Mouse (Mus musculus) activated CD4-positive, CD25-positive, alpha-beta regulatory T cell, adult 4 months (primary cell): ENCODE measurements around the gene Frs2. TPM values are rescaled to one million over a fixed set of nuclear protein-coding genes. Genes with fewer than 3 reads are reported as not detected.
"Not testable (repeated sequence)": the region's sequence is repeated elsewhere in the genome, so short reads cannot be mapped to it uniquely, and the experiment has no call there.

ENCODE experiments used
- ATAC-seq: one replicate; pipeline ENCODE4 v1.8.0; 2017
- polyA plus RNA-seq, 2 experiments: library from polyadenylated mRNA; unstranded; fragments of 100-300 nt; shearing (Covaris generic); gene quantifications; one replicate each; pipeline ENCODE4 v1.2.1; 2017

Gene Frs2
- polyA plus RNA-seq, 2 experiments from 2014 or later = 9.9 to 10.1 TPM

DNA sequence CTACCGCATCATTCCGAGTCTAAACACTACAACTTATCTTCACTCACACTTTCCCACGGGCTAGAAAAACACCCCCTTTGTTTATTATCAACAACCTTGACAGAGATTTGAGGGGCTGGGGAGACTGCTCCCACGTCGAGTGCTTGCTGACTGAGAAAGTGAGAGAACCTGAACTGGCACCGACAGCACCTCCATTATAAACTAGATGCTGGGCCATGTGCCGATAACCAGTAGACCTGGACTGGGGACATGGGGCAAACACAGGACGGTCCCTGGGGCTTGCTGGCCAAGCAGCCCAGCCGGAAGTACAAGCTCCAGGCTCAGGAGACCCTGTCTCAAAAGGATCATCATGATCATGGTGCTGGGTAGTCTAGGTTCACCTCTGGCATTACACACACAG, 1.9 kb downstream of the Frs2 start:
- no peak for ATAC-seq

DNA sequence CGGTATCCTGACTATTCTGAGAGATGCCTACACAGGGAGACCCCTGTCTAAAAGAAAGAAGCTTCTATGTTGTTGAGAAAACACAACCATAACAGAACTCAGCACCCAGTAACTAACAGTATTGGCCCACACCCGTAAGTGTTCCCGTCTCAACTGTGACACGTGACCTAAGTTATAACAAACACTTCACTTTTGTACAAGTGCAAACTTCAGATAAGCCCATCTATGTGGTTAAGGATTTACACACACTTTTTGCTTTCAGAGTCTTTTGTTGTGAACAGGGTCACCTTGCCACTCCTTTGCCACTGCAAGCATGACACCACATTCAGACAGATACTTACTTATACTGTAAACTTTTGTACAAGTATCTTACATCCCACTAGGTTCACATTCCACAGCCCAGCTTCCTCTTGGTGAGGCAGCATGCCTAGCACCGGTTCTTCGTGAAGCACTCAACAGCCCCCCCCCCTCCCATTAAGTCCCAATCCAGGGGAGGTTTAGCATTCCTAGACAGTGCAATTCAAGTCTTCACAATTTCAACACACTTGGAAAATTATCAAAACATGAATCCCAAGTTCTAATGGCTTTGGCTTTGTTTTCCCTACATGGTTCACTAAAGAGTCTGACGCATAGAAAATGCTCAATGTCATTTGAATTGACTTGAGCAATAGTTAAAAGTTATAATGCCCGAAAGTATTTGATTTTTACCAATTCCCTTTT, 2.6 kb downstream of the Frs2 start:
- no peak for ATAC-seq

DNA sequence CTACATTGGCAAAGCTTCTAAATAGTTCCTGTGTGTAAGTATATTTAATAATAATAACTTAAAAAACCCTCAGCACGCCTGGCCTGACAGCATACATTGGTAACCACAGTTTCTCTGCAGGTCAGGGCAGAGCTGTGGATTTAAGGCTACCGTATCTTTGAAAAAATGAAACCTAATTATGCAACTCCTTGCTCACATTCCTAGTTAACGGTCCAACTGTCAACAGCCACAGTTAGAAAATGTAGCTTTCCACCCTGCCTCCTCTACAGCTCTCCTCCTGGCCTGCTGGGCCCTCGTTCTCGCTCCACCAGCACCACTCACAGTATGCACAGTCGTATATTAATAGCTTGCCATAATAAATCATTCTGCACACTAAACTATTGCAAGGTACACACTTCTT, 3.7 kb downstream of the Frs2 start:
- ATAC-seq = no peak

DNA sequence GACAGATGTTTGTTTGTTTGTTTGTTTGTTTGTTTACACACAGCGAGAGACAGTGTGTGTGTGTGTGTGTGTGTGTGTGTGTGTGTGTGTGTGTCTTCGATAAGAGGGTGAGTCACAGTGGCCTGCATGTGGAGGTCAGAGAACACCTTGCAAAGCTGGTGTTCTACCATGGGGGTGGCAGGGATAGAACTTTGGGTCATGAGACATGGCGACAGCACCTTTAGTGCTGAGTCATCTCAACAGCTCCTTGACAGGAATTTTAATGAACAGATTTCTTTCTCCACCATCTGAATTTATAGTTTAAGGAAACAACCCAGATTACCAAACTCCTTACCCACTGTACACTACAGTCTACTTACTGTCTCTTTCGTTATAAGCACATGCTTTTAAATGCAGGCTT, 4.3 kb downstream of the Frs2 start:
- no peak for ATAC-seq

- ATAC-seq = no peak
Measured at GRCm38 (mm10) chr10:117143311-117143710, 5.0 kb downstream of the Frs2 start.

- peak; percentile 27 for ATAC-seq
Measured at GRCm38 (mm10) chr10:117141939-117142552, 6.3 kb downstream of the Frs2 start.

GRCm38 (mm10) chr10:117131506-117131905, 16.8 kb downstream of the Frs2 start:
- not testable (repeated sequence) for ATAC-seq

- no peak for ATAC-seq
Measured at GRCm38 (mm10) chr10:117130037-117130436, 18.3 kb downstream of the Frs2 start.

GRCm38 (mm10) chr10:117128693-117129092, 19.6 kb downstream of the Frs2 start:
- ATAC-seq = no peak

GRCm38 (mm10) chr10:117127480-117127879, 20.9 kb downstream of the Frs2 start:
- peak; percentile 78 for ATAC-seq

DNA sequence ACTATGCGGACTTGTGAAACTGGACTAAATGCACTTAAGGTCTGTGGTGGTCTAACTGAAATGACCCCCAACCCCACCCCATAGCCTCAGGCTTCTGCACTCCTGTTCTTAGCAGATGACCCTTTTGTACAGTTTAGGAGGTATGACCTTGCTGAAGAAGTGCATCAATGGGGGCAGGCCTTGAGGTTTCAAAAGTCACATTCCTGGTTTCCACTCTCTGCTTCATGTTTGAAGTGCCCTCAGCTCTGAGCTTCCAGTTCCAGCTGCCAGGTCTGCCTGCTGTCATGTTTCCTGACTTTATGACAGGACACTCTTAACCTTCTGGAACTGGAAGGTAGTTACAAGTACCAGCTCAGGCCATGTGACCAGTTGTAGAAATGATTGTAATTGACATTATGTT, 21.6 kb downstream of the Frs2 start:
- ATAC-seq = no peak

DNA sequence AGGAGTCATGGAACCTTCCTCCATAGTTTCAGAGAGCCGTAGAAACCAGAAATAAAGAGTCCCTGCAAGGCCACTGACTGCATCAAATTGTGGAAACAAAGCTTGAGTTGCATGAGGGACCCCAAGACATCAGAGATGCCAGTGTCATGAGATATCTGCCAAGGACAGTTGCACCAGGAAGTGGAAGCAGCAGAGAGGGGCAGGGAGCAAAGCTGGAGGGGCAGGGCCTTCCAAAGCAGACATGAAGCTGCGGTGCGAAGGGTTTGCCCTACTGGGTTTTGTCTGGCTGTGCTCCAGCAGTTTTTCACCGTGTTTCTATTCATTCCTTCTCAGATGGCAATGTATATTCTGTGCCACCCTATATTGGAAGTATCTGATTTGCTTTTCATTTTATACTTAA, 22.1 kb downstream of the Frs2 start:
- no peak for ATAC-seq

- no peak for ATAC-seq
Measured at GRCm38 (mm10) chr10:117121448-117121847, 26.9 kb downstream of the Frs2 start.

- no peak for ATAC-seq
Measured at GRCm38 (mm10) chr10:117120051-117120666, 28.2 kb downstream of the Frs2 start.

DNA sequence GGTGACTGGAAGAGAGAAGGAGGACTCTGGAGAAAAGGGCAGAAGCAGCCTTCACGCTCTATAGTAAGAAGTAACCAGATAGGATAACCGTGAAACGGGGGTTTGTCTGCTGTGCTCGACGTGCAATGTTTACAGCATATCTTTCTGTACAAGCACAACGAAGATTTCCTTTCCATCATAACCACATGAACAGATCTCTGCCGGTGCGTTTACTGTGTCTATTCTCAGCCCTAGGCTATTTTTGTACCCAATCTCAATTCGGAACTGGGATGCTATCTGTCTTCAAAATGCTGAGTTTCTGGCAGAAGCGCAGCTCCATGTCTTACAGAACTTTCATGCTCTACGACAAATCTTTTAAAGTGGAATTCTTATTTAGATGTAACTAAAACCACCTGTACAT, 28.8 kb downstream of the Frs2 start:
- ATAC-seq = peak; percentile 30

DNA sequence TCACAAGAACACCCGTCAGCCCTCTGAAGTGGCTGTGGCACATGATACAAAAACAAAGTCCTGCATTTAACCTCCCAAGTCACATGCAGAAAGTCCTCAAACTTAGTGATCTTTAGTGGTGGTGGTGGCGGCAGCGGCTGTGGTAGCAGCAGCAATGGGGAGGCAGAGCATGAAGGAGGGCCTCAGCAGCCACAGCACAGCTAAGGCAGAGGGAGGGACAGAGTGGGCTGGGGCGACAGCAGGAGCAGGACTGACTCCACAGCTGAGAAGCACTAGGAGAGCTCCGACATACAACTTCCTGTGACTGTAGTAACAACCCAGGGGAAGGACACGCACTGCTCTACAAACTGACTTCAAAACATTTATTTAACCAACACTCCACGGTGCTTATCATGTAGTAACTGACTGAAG, 29.9 kb downstream of the Frs2 start:
- peak; percentile 74 for ATAC-seq

DNA sequence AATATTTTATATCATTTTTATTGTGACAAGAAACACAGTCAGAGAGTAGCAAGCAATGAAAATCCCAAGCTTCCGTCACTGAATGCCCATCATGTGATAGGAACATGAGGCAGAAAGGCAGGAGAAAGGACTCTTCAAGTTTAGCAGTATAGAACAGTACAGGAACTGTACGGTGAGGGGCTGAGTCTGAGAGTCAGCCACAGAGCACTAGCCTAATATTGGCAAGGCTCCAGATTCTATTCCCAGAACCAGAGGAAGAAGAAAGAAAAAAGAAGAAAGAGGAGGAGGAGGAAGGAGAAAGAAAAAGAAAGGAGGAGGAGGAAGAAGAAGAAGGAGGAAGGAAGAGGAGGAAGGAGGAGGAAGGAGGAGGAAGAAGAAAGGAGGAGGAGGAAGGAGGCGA, 32.7 kb downstream of the Frs2 start:
- no peak for ATAC-seq

DNA sequence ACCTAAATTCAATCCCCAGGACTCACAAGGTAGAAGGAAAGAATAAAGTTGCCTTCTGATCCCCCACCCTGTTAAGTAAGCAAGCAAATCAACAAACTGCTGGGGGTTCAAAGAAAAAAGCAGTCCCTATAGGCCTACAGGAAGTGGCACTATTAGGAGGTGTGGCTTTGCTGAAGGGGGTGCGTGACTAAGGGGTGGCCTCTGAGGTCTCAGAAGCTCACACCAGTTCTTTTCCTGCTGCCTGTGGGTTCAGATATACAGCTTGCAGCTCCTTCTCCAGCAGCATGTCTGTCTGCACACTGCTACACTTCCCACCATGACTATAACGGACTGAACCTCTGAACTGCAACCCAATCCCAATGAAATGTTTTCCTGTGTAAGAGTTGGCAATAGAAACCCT, 35.8 kb downstream of the Frs2 start:
- ATAC-seq = peak; percentile 94

DNA sequence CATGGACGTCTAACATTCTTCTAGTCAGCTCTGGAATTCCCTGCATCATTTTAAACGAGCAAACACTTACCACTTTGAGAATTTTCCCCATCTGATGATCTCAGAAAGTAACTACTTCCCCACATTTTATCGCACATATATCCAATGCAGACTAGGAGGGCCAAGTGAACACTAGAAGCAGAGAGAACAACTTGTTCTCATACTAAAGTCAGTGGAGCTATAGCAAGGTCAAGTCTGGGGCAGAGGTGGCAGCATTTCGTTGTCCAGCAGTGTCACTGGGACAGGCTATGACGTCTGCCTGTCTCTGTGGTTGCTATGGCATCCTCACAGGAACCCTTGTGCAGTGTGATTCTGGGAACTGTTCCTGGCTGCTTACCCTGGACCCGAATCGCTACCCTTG, 36.9 kb downstream of the Frs2 start:
- peak; percentile 7 for ATAC-seq

DNA sequence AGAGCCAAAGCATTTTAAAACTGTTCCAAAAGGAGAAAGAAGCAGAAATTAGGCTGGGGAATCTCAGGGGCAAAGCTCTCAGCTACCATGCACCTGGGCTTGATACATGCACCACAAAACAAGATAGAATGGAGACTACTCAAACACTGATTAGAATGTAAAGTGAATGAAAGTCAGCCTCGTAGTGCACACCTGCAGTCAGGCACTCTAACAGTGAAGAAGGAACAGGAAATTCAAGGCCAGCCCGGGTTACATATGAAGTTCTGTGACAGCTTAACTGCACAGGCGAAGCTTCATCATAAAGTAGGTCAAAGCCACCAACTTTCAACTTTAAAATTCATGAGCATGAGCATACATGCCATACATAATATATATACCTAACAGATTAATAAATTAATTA, 38.1 kb downstream of the Frs2 start:
- ATAC-seq = no peak

GRCm38 (mm10) chr10:117106686-117107085, 41.6 kb downstream of the Frs2 start:
- no peak for ATAC-seq

DNA sequence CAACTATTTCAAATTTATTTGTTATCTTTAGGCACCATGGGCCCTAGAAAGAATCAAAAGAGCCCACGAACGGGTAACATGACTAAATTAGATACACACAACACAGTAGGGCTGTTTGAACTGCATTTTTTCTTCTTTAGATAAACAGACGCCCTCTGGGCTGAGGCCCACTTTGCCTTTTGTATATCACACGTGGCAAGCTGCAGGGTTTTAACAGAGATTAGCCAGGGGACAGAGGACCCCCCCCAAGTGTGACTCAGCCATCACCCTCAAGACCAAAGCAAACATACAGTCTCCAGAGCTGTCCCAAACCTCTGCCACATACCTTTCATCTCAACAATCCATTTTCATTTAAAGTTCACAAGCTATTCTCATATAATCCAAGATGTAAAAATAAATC, 42.1 kb downstream of the Frs2 start:
- no peak for ATAC-seq

DNA sequence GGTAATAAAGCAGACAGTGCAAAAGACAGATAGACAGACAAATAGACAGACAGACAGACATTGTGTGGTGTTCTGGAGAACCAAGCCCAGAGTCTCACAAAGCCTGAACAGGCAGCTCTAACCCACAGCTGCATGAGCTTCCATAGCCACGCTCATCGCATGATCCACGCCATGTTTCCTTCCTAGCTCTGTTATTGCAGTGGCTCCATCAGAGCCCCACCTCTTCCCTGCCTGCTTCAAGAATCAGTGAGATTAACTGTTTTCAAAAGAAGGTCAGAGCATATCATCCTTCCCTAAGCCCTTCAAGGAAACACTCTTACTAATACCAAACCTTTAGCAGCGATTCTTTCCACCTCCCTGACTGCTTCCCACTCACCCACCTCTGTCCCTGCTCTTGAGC, 43.3 kb downstream of the Frs2 start:
- ATAC-seq = no peak
